Mouse (Mus musculus) gastrocnemius, postnatal 4 days (tissue): ENCODE results near the gene Ptp4a2. TPM values are rescaled to one million over a fixed set of nuclear protein-coding genes. Genes with fewer than 3 reads are reported as not detected.

Source experiments
- DNase-seq, 2 experiments: peaks; one replicate each; pipeline ENCODE4 v3.0.0; 2021 to 2022; ENCODE audit warnings: low spot score in 2 of 2, mixed read lengths in 2 of 2
- total RNA-seq, 2 experiments: library from RNA; stranded (reverse); gene quantifications; 2 replicates each; pipeline ENCODE4 v1.2.3; 2021

Gene Ptp4a2
- total RNA-seq, 2 experiments from 2014 or later = 406 to 430 TPM

- peak; percentile 28 to 50 for DNase-seq
Observed at GRCm38 (mm10) chr4:129795151-129795860, 15.7 kb upstream of the Ptp4a2 start.

DNA sequence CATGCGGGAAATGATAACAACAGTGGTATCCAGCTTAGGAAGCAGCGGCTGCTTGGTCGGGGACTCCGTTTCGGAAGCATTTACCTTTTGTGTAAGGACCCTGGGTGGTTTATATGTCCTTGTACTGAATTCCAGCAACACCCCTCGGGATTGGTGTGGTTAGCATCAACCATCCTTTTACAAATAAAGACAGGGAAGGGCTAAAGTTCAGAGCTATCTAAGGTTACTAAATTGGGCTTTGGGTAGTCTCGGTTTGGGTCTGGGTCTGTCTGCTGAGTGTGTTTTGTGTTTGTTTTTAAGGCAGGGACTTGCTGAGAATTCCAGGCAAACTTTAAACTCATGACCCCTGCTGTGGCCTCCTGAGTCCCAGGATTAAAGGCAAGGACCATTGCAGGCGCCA, 15.2 kb upstream of the Ptp4a2 start:
- DNase-seq = no peak

- DNase-seq = no peak
Observed at GRCm38 (mm10) chr4:129797985-129798384, 13.0 kb upstream of the Ptp4a2 start.

DNA sequence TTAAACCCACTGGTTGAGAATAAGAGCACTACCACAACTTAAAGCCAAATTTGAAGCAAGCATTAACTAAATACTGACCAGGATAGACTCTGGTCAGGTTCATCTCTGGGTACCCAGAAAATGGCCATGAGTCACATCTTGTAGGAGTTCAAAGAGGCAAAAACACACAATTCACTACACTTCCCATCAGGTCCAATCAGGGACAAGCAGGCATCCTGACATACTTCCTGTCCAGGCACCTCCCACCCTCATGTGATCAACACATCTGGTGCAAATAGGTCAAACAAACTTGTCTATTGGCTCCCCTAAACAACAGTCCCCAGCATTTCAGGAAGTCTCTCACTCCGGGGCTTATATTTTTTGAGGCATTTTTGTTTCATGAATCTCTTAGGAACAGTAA, 7.7 kb upstream of the Ptp4a2 start:
- DNase-seq = no peak

DNA sequence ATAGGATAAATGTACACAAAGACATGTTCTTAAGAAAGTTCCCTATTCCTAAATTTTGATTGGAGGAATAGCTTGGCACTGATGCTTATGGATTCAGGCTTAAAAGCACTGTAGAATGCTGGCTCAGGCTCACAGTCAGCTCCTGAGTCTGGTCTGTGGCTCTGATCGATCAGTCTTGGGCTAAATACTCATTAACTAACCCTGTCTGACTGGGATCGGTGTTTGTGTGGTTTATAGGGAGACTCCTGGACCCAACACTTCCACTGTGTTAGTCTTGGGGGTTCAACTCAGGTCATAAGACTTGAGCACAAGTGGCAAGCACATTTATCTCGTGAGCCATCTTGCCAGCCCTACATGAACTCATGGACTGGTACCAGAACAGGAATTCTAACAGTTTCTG, 6.0 kb upstream of the Ptp4a2 start:
- no peak for DNase-seq

DNA sequence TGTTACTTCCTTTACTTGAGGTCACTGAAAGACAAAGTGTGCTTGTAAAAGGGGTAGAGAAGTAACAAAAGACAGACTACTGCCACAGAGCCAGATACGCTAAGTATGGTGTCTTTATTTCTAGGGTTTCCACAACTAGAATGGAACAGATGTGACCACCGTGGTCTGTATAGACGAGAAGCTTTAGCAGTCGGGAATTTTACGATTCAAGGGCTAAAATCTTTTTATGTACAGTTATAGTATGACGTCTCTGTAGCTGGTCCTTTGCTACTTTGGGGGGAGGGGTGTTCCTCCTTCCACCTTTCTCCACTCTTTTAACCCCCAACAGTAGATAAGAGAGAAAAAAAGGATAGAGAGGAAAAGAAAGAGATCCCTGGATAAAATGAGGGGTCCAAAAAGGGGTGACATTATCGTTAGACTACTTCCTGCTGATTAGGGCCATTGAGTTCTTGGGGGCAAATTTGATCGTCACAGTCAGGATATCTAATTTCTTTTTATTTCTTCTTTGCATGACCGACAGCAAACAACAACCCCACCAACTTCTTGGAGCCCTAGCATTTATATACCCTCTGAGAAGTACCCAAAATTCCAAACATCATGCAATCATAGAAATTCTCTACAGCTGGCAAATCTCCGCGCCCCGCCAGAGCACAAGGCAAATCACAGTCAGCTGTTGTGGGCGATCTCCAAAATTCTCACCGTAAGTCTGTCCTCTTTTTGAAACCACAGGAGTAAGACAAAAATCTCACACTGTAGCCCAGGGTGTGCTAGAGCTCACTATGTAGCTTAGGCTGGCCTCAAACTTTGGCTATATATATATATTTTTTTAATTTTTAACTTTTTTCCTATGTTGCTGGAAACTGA, 818 bp downstream of the Ptp4a2 start:
- DNase-seq = no peak

DNA sequence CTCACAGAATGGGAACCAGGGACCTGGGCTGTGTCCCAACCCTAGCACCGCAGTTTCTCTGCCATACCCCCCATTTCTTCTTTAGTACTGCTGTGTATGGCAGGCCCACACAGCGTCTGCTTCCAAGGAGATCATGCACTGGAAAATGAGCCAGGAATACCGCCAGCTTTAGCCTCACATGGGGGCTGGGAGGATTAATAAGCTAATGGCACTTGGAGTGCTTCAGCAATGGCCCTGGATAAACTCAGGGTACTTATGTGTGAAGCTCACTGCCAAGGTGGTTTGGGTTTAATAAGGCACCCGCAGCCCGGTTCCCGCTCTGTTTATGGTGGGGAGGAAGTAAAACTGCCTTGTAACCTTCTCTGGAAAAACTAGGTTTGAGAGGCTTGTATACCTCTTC, 6.6 kb downstream of the Ptp4a2 start:
- DNase-seq = no peak

- no peak for DNase-seq
Observed at GRCm38 (mm10) chr4:129818506-129819195, 7.6 kb downstream of the Ptp4a2 start.

DNA sequence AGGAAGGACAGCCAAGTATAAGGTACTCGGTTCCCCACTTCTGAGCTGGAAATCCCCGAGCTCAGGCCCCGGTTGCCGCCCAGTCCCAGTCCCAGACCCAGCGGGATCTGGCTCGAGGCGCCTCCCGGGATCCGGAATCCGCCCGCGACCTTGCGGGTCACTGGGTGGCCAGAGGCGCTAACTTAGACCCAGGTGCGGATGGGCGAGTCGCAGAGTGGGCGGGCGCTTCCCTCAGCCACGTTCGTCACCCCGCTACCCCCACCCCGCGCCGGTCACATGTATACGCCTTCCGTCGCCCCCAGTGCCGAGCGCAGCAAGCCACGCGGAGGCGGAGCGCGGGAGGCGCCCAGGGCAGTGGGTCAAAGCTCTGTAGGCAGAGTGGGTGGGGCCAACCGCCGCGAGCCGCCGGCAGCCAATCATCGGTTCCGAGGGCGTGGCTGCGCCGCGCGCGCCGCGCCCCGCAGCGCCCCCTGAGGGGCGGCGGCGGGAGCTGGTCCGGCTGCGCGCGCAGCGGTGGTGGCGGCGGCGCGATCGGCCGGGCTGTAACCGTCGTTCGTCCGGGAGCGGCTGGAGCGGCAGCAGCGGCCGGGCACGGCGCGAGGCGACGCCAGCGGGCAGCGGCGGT, 8.8 kb downstream of the Ptp4a2 start:
- peak; percentile 95 to 98 for DNase-seq

GRCm38 (mm10) chr4:129820417-129821086, 9.5 kb downstream of the Ptp4a2 start:
- peak; percentile 64 to 78 for DNase-seq

GRCm38 (mm10) chr4:129821087-129821616, 10.1 kb downstream of the Ptp4a2 start:
- DNase-seq = no peak

GRCm38 (mm10) chr4:129822324-129822723, 11.3 kb downstream of the Ptp4a2 start:
- DNase-seq = no peak

DNA sequence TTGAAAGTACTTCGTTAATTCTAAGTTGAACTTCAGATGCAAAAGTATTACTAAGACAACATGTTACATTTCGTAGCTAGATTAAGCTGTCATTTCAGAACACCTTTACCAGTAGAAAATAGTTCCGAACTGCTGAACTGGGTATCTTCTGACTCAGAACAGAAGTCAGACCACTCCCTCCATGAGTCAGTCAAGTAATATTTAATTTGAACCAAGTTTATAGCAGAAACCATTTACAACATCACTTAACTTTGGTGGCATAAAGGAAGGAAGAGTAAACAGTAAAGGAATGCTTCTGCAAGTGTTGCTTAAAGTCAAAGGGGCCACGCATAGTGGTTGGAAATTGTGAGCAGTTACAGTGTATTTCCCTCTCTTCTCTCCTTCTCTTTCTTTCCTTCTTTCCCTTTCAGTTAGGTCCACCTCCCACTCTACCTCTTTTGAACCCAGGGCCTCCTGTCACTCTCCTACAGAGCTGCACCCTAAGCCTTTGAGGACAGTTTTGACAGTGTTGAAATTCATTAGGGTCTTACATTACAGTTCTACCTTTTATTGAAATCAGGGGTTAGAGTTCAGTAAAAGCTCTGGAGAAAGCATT, 12.3 kb downstream of the Ptp4a2 start:
- no peak for DNase-seq

DNA sequence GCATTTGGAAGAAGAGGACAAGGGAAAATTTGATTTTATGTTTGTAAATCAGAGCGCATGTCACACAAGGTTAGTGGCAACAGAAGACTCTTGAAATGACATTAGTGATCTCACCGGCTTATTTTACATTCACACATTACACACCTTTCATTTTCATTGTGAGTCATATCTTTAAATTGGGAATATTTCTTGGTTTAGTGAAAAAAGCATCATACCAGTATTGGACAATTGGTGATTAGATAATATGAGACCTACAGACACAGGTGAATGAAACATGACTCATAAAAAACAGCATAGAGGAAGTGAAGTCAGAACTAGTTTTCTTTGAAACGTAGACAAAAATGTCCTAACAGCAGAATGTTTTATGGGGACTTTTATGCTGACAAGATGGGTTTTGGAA, 16.6 kb downstream of the Ptp4a2 start:
- DNase-seq = no peak

DNA sequence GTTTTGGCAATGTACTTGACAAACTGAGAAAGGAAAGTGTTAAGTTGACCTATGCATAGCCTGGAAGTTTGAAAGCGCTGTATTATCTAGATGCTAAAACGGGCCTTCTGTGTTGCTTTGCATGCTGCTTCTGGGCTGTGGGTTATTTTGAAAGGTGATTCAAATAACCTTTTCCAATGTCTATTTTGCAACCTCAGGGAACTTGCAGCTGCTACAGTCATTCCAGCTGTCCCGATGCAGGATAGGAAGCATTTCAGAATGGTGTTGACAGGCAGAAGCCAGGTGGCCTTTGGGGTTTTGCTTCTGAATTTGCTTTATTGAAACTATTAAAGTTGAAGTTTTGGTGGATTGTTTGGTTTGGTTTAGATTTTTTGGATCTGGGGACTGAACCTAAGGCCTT, 17.1 kb downstream of the Ptp4a2 start:
- no peak for DNase-seq

- DNase-seq = no peak
Observed at GRCm38 (mm10) chr4:129829799-129830198, 18.8 kb downstream of the Ptp4a2 start.

DNA sequence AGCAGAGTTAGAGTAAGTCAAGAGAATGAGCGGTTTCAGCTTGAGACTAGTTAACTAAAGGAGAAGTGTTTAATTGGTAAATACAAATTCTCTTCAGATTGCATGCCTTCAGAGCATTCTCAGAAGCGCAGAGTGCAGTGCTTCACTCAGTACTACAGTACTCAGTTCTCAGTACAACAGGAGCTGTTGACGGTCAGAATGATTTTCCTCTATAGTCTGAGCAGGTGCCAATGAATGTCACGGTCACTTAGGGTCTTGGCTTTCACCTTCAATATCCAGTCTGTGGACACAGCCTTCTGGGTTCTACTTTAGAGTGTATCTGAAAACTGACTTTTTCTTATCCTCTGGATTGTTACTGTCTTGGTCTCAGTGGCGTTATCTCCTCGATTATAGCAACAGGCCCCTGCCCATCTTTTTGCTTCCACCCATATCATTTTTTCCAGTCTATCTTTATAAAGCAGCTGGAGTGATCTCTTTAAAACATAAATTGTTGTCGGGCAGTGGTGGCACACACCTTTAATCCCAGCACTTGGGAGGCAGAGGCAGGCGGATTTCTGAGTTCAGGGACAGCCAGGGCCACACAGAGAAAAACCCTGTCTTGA, 19.4 kb downstream of the Ptp4a2 start:
- DNase-seq = no peak

GRCm38 (mm10) chr4:129834581-129834980, 23.6 kb downstream of the Ptp4a2 start:
- no peak for DNase-seq

GRCm38 (mm10) chr4:129835296-129835695, 24.3 kb downstream of the Ptp4a2 start:
- no peak for DNase-seq
